Mouse (Mus musculus): ENCODE results near the gene Mrpl55. TPM values are rescaled to one million over a fixed set of nuclear protein-coding genes. Genes with fewer than 3 reads are reported as not detected.

Mrpl55 gene
- 87.1 and 96.5 TPM in 2 replicates for polyA plus RNA-seq (2015; fragmentation: Nextera tagmentation; extraction: Ambion mirVana)

GRCm38 (mm10) chr11:59202081-59202995 lies at the start of gene Mrpl55:
TSS of gene Mrpl55 (plus strand) at chr11:59202486.
- Histone ChIP-seq H3K4me2 (replicated peaks; ENCODE audit: low read depth) (peak within 1 kb of the TSS; percentile 87), H3K9me3 (ENCODE audit: control insufficient read depth) (no peaks in the 10 kb centered on the region), H3K27ac (ENCODE audit: low read depth, low read length) (peak within 1 kb of the TSS; percentile 64), H3K4me1 (replicated peaks; ENCODE audit: control insufficient read depth, insufficient read depth, low read length) (peaks cover 9% of the 10 kb centered on the region; the same call in 1 of the 2 replicates), H3K4me3 (ENCODE audit: low read depth, low read length) (peak within 1 kb of the TSS; percentile 92), H3K27me3 (replicated peaks; ENCODE audit: control insufficient read depth, insufficient read depth, low read length) (no peaks in the 10 kb centered on the region), H3K36me3 (ENCODE audit: control insufficient read depth, insufficient read depth) (peaks cover 23% of the 10 kb centered on the region), H3K9ac (ENCODE audit: low read depth, low read length) (peak within 1 kb of the TSS; percentile 81)
- TF ChIP-seq CTCF (IDR thresholded peaks at IDR 0.05; ENCODE audit: low read depth), result no peak
- WGBS, result under 1% methylated on average over 63 of the region's 63 CpGs
- peak; percentile 91 for ATAC-seq

- H3K27me3 ChIP-seq (replicated peaks; ENCODE audit: control insufficient read depth, insufficient read depth, low read length), result no peaks in the 10 kb centered on the region
- WGBS, result 87% methylated on average over 7 of the region's 7 CpGs
- H3K9me3 ChIP-seq (ENCODE audit: control insufficient read depth), result no peaks in the 10 kb centered on the region
- TF ChIP-seq CTCF (IDR thresholded peaks at IDR 0.05; ENCODE audit: low read depth), result no peak
- H3K4me3 ChIP-seq (ENCODE audit: low read depth, low read length), result no peak overlapping the region
- peaks cover 18% of the 10 kb centered on the region for H3K36me3 ChIP-seq (ENCODE audit: control insufficient read depth, insufficient read depth)
- no peaks in the 10 kb centered on the region for H3K4me1 ChIP-seq (replicated peaks; ENCODE audit: control insufficient read depth, insufficient read depth, low read length)
- no peak for ATAC-seq
- no peak overlapping the region for H3K27ac ChIP-seq (ENCODE audit: low read depth, low read length)
- no peak overlapping the region for H3K9ac ChIP-seq (ENCODE audit: low read depth, low read length)
- no peak overlapping the region for H3K4me2 ChIP-seq (replicated peaks; ENCODE audit: low read depth)
These were observed 48.1 kb upstream of the Mrpl55 start for GRCm38 (mm10) chr11:59154220-59154619.

GRCm38 (mm10) chr11:59155900-59156299 lies 46.4 kb upstream of the Mrpl55 start:
- no peak overlapping the region for H3K9ac ChIP-seq (ENCODE audit: low read depth, low read length)
- ATAC-seq, result no peak
- no peaks in the 10 kb centered on the region for H3K9me3 ChIP-seq (ENCODE audit: control insufficient read depth)
- 85% methylated on average over 5 of the region's 5 CpGs for WGBS
- no peak overlapping the region for H3K4me3 ChIP-seq (ENCODE audit: low read depth, low read length)
- H3K4me2 ChIP-seq (replicated peaks; ENCODE audit: low read depth), result no peak overlapping the region
- no peaks in the 10 kb centered on the region for H3K4me1 ChIP-seq (replicated peaks; ENCODE audit: control insufficient read depth, insufficient read depth, low read length)
- peaks cover 18% of the 10 kb centered on the region for H3K36me3 ChIP-seq (ENCODE audit: control insufficient read depth, insufficient read depth)
- H3K27me3 ChIP-seq (replicated peaks; ENCODE audit: control insufficient read depth, insufficient read depth, low read length), result no peaks in the 10 kb centered on the region
- TF ChIP-seq CTCF (IDR thresholded peaks at IDR 0.05; ENCODE audit: low read depth), result no peak
- H3K27ac ChIP-seq (ENCODE audit: low read depth, low read length), result no peak overlapping the region

DNA sequence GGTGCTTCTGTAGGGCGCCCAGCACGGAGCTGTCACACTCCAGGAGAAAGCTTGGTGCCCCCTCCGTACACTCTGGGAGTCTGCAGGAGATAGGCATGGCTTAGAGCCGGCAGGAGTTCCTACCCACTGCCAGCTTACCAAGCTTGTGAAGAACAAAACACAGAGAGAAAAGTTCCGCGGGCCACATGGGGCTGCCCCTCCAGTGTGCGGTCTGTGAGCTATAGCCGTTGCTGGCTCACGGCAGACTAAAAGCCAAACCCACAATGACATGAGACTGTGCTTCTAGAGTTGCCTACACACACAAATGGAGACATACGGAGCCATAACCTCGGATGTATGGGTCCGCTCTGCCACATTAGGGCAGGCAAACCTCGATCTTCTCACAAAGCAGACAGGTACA lies 43.2 kb upstream of the Mrpl55 start:
- TF ChIP-seq CTCF (IDR thresholded peaks at IDR 0.05; ENCODE audit: low read depth), result no peak
- H3K4me2 ChIP-seq (replicated peaks; ENCODE audit: low read depth), result no peak overlapping the region
- no peak overlapping the region for H3K9ac ChIP-seq (ENCODE audit: low read depth, low read length)
- no peak for ATAC-seq
- no peak overlapping the region for H3K4me3 ChIP-seq (ENCODE audit: low read depth, low read length)
- H3K4me1 ChIP-seq (replicated peaks; ENCODE audit: control insufficient read depth, insufficient read depth, low read length), result peaks cover 3% of the 10 kb centered on the region; the same call in 1 of the 2 replicates
- no peaks in the 10 kb centered on the region for H3K27me3 ChIP-seq (replicated peaks; ENCODE audit: control insufficient read depth, insufficient read depth, low read length)
- peaks cover 18% of the 10 kb centered on the region for H3K36me3 ChIP-seq (ENCODE audit: control insufficient read depth, insufficient read depth)
- 92% methylated on average over 13 of the region's 13 CpGs for WGBS
- H3K9me3 ChIP-seq (ENCODE audit: control insufficient read depth), result no peaks in the 10 kb centered on the region
- no peak overlapping the region for H3K27ac ChIP-seq (ENCODE audit: low read depth, low read length)

DNA sequence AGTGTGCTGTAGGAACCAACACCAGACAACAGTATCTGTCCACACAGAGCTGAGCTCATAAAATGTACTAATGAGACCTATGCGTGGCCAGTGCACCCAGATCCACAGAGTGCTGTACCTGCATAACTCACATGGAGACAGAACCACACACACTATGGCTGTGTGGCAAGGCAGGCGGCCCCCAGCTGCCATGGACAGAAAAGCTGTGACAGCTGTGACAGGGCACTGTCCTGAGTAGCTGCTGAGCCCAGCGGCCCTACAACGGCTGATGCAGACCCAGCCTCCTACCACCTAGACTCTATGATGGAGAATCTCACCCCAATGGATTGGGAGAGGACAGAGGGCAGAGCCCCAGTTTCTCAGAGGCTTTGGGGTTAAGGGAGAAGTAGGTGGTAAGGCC lies 42.7 kb upstream of the Mrpl55 start:
- ATAC-seq, result no peak
- Histone ChIP-seq H3K4me2 (replicated peaks; ENCODE audit: low read depth) (no peak overlapping the region), H3K9me3 (ENCODE audit: control insufficient read depth) (no peaks in the 10 kb centered on the region), H3K36me3 (ENCODE audit: control insufficient read depth, insufficient read depth) (peaks cover 18% of the 10 kb centered on the region), H3K4me3 (ENCODE audit: low read depth, low read length) (no peak overlapping the region), H3K27ac (ENCODE audit: low read depth, low read length) (no peak overlapping the region), H3K27me3 (replicated peaks; ENCODE audit: control insufficient read depth, insufficient read depth, low read length) (no peaks in the 10 kb centered on the region), H3K4me1 (replicated peaks; ENCODE audit: control insufficient read depth, insufficient read depth, low read length) (peaks cover 3% of the 10 kb centered on the region; the same call in 1 of the 2 replicates), H3K9ac (ENCODE audit: low read depth, low read length) (no peak overlapping the region)
- 90% methylated on average over 4 of the region's 4 CpGs for WGBS
- no peak for TF ChIP-seq CTCF (IDR thresholded peaks at IDR 0.05; ENCODE audit: low read depth)

GRCm38 (mm10) chr11:59161398-59161797 lies 40.9 kb upstream of the Mrpl55 start:
- Histone ChIP-seq H3K4me3 (ENCODE audit: low read depth, low read length) (no peak overlapping the region), H3K9ac (ENCODE audit: low read depth, low read length) (no peak overlapping the region), H3K9me3 (ENCODE audit: control insufficient read depth) (no peaks in the 10 kb centered on the region), H3K4me1 (replicated peaks; ENCODE audit: control insufficient read depth, insufficient read depth, low read length) (peaks cover 3% of the 10 kb centered on the region; the same call in 1 of the 2 replicates), H3K4me2 (replicated peaks; ENCODE audit: low read depth) (no peak overlapping the region), H3K27ac (ENCODE audit: low read depth, low read length) (no peak overlapping the region), H3K36me3 (ENCODE audit: control insufficient read depth, insufficient read depth) (peaks cover 18% of the 10 kb centered on the region), H3K27me3 (replicated peaks; ENCODE audit: control insufficient read depth, insufficient read depth, low read length) (no peaks in the 10 kb centered on the region)
- no peak for ATAC-seq
- 76% methylated on average over 5 of the region's 5 CpGs for WGBS
- TF ChIP-seq CTCF (IDR thresholded peaks at IDR 0.05; ENCODE audit: low read depth), result peak; percentile 41

All from intestine, postnatal 0 days (tissue).